Mouse (Mus musculus): ENCODE data around the gene Raver1. TPM values are rescaled to one million over a fixed set of nuclear protein-coding genes. Genes with fewer than 3 reads are reported as not detected.
A peak's percentile ranks its signal among the peaks of the same experiment; 100 is the strongest.

The Raver1 gene
- polyA plus RNA-seq, 1 experiment from 2014 or later: 47.3 TPM

DNA sequence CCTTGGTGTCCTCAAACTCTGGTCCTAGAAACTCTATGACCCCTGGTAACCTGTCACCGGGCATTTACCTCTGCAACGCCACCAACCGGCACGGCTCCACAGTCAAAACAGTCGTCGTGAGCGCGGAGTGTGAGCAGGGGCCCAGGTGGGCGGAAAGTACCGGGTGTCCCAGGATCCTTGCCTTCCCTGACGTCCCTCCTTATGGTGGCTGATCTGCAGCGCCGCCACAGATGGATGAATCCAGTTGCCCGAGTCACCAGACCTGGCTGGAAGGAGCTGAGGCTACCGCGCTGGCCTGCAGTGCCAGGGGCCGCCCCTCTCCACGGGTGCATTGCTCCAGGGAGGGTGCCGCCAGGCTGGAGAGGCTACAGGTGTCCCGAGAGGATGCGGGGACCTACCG, 55.1 kb downstream of the Raver1 start:
- Histone ChIP-seq H3K36me3 (no peaks in the 10 kb centered on the region), H3K27me3 (replicated peaks) (peaks cover 93% of the 10 kb centered on the region), H3K27ac (replicated peaks) (no peak overlapping the region), H3K4me1 (peaks cover 55% of the 10 kb centered on the region), H3K9me3 (no peaks in the 10 kb centered on the region), H3K4me3 (peak overlapping the region; percentile 43), H3K4me2 (peak overlapping the region; percentile 70), H3K9ac (peak overlapping the region; percentile 69; the same call in 1 of the 2 replicates)
- no peak for ATAC-seq (ENCODE audit: extremely low read depth, insufficient number of reproducible peaks, low FRiP score, low TSS enrichment)
- 5% methylated on average over 22 of the region's 22 CpGs for WGBS

DNA sequence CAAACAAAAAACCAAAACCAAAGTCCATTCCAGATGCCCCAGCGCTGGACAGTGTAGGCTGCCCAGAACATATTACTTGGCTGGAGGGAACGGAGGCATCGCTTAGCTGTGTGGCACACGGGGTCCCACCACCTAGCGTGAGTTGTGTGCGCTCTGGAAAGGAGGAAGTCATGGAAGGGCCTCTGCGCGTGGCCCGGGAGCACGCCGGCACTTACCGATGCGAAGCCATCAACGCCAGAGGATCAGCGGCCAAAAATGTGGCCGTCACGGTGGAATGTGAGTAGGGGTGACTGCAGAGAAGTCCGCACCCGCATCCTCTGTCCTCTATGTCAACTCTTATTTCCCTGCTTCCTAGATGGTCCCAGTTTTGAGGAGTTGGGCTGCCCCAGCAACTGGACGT, 55.6 kb downstream of the Raver1 start:
- Histone ChIP-seq H3K4me2 (peak overlapping the region; percentile 70), H3K4me3 (peak overlapping the region; percentile 43; the same call in 1 of the 2 replicates)

DNA sequence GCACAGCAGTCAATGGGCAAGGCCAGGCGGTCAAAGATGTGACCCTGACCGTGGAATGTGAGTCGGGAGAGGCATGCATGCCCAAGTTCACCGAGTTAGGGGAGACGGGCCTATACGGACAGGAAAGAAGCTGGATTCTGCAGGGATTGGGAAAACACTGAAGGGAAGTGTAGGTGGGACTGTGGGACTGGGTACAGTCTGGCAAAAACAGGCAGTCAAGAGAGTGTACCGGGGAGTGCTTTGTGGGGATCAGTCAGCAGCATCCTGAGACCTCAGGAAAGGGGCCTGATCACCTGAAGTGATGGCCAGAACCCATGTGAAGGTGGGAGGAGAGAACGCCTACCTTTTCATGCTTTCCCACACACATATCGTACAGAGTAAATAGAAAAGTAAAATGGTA, 56.2 kb downstream of the Raver1 start:
- no peak overlapping the region; the same call in 1 of the 2 replicates for H3K4me3 ChIP-seq

More for the DNA sequence above, 55.6 kb downstream of the Raver1 start:
- H3K9me3 ChIP-seq: no peaks in the 10 kb centered on the region
- no peak overlapping the region for H3K27ac ChIP-seq (replicated peaks)
- peak overlapping the region; percentile 37; the same call in 1 of the 2 replicates for H3K9ac ChIP-seq
- 7% methylated on average over 20 of the region's 20 CpGs for WGBS
- ATAC-seq (ENCODE audit: extremely low read depth, insufficient number of reproducible peaks, low FRiP score, low TSS enrichment): no peak
- H3K27me3 ChIP-seq (replicated peaks): peaks cover 98% of the 10 kb centered on the region
- H3K36me3 ChIP-seq: no peaks in the 10 kb centered on the region
- peaks cover 57% of the 10 kb centered on the region for H3K4me1 ChIP-seq

DNA sequence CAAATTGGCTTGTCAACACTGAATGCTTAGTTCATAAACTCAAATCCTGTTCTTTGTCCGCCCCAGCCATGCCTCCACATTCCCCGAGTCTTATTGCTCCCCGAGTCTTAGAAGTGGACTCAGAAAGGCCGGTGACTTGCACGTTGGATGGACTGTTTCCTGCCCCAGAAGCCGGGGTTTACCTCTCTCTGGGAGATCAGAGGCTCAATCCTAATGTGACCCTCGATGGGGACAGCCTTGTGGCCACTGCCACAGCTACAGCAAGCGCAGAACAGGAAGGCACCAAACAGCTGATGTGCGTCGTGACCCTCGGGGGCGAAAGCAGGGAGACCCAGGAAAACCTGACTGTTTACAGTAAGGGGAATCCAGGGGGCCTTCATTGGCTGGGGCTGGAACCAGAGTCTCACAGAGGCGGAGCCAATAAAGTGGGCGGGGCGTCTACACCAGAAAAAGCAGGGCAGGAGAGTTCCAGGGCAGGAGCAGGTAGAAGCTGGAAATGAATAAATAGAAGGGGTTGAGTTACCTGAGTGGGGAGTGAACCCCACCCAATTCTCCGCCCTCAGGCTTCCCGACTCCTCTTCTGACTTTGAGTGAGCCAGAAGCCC, 57.2 kb downstream of the Raver1 start:
- H3K9ac ChIP-seq: no peak overlapping the region
- 4% methylated on average over 17 of the region's 17 CpGs for WGBS
- no peaks in the 10 kb centered on the region for H3K36me3 ChIP-seq
- H3K4me1 ChIP-seq: peaks cover 73% of the 10 kb centered on the region
- H3K27me3 ChIP-seq (replicated peaks): peaks cover 93% of the 10 kb centered on the region
- H3K4me2 ChIP-seq: no peak overlapping the region
- ATAC-seq (ENCODE audit: extremely low read depth, insufficient number of reproducible peaks, low FRiP score, low TSS enrichment): no peak
- H3K9me3 ChIP-seq: no peaks in the 10 kb centered on the region
- H3K4me3 ChIP-seq: peak overlapping the region; percentile 4; the same call in 1 of the 2 replicates
- H3K27ac ChIP-seq (replicated peaks): no peak overlapping the region

More for the DNA sequence above, 56.2 kb downstream of the Raver1 start:
- Histone ChIP-seq H3K27ac (replicated peaks) (no peak overlapping the region), H3K36me3 (no peaks in the 10 kb centered on the region), H3K9ac (no peak overlapping the region), H3K27me3 (replicated peaks) (peaks cover 94% of the 10 kb centered on the region), H3K9me3 (no peaks in the 10 kb centered on the region), H3K4me2 (no peak overlapping the region), H3K4me1 (peaks cover 63% of the 10 kb centered on the region)
- WGBS: 25% methylated on average over 9 of the region's 9 CpGs
- ATAC-seq (ENCODE audit: extremely low read depth, insufficient number of reproducible peaks, low FRiP score, low TSS enrichment): no peak

DNA sequence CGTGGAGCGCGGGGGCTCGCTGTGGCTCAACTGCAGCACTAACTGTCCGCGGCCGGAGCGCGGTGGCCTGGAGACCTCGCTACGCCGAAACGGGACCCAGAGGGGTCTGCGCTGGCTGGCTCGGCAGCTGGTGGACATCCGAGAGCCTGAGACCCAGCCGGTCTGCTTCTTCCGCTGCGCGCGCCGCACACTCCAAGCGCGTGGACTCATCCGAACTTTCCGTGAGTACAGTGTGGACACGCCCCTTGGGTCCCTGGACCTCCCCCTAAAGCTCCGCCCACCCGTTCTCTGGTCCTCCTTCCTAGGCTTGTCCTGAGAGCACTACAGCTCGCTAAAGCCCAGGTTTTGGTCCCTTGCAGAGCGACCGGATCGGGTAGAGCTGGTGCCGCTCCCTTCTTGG, 58.7 kb downstream of the Raver1 start:
- Histone ChIP-seq H3K4me1 (peaks cover 82% of the 10 kb centered on the region), H3K9ac (peak overlapping the region; percentile 78), H3K4me3 (peak overlapping the region; percentile 60), H3K27ac (replicated peaks) (no peak overlapping the region), H3K9me3 (no peaks in the 10 kb centered on the region), H3K4me2 (peak overlapping the region; percentile 98), H3K36me3 (no peaks in the 10 kb centered on the region), H3K27me3 (replicated peaks) (peaks cover 88% of the 10 kb centered on the region)
- ATAC-seq (ENCODE audit: extremely low read depth, insufficient number of reproducible peaks, low FRiP score, low TSS enrichment): peak; percentile 57; the same call in 1 of the 2 replicates
- 2% methylated on average over 34 of the region's 34 CpGs for WGBS

DNA sequence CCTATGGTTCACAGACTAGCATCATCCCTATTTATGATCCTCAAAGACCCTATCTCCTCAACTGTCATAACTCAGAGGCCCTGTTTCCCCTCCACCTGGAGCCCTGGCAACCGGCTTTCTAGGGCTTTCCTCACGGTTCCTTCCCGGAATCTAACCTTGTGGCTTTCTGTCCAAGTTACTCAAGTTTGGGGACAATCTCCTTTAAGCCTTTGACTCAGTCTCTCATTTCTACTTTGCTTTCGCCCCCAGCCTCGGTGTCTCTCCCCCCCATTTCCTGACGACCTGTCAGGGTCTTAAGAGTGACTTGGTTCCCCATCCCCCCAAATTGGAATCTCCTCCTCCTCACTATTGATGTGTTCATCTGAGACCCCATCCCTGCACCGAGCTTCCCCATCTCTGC, 59.3 kb downstream of the Raver1 start:
- Histone ChIP-seq H3K4me2 (peak overlapping the region; percentile 98), H3K27me3 (replicated peaks) (peaks cover 88% of the 10 kb centered on the region), H3K9ac (peak overlapping the region; percentile 78), H3K36me3 (no peaks in the 10 kb centered on the region), H3K27ac (replicated peaks) (no peak overlapping the region), H3K4me1 (peaks cover 76% of the 10 kb centered on the region), H3K4me3 (peak overlapping the region; percentile 60), H3K9me3 (no peaks in the 10 kb centered on the region)
- WGBS: 2% methylated on average over 7 of the region's 7 CpGs
- no peak for ATAC-seq (ENCODE audit: extremely low read depth, insufficient number of reproducible peaks, low FRiP score, low TSS enrichment)

DNA sequence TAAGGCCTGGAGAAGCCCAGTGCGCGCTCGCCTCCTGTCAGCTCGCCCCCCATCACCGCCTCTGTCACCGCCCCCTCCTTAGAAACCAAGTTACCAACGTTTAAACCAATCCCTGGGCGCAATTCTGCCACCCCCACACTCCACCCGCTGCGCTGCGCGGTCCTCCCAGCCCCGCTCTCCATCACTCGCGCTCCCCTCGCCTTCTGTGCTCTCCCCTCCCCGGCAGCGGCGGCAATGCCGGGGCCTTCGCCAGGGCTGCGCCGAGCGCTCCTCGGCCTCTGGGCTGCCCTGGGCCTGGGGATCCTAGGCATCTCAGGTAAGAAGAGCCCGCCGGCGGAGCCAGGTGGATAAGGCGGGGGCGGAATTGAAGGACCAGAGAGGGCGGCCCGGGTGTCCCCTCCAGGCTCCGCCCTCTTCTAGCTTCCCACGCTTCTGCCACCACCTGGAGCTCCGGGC, 59.9 kb downstream of the Raver1 start, which contains the start of gene Icam5:
Icam5 (plus strand) TSS at position 178 of the 456 bp plus-strand sequence.
- Histone ChIP-seq H3K9ac (peak within 1 kb of the TSS; percentile 78), H3K36me3 (no peaks in the 10 kb centered on the region), H3K4me1 (peaks cover 70% of the 10 kb centered on the region), H3K4me3 (peak within 1 kb of the TSS; percentile 60), H3K27me3 (replicated peaks) (peaks cover 88% of the 10 kb centered on the region), H3K9me3 (no peaks in the 10 kb centered on the region), H3K4me2 (peak within 1 kb of the TSS; percentile 98), H3K27ac (replicated peaks) (0 out of 2 replicates have a peak within 1 kb of the TSS, but pooled peaks have one; percentile 13)
- 1% methylated on average over 35 of the region's 35 CpGs for WGBS
- no peak for ATAC-seq (ENCODE audit: extremely low read depth, insufficient number of reproducible peaks, low FRiP score, low TSS enrichment)

DNA sequence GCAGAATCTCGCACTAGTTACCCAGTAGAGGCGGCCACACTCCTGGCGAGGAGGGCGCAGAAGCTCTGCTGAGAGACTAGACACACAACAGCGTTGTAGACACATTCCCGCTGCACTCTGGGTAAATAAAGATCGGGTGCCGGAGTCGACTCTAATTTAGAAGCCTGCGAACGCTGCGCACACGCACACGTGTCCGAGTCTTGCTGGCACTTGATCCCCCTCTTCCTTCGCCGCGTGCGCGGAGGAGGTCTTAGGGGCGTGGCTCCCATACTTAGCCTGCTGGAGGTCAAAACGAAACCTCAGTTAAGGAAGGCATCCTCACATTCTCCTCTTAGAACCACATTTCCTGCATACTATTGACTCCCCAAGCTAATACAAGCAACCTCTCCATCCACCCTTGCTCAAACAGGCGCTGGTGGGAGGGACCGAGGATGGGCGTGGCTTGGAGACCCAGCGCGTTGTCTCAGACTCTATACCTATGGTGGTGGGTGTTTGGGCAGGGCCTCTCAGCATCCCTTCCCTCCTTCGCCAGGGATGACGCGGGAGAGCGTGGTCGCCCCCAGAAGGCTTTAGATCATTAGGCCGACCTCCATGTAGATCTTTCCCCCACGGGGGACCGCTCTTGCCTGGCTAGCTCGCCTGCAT, 60.4 kb downstream of the Raver1 start:
- H3K4me1 ChIP-seq: peaks cover 65% of the 10 kb centered on the region
- H3K4me3 ChIP-seq: peak overlapping the region; percentile 60
- peak overlapping the region; percentile 98 for H3K4me2 ChIP-seq
- no peaks in the 10 kb centered on the region for H3K36me3 ChIP-seq
- peaks cover 88% of the 10 kb centered on the region for H3K27me3 ChIP-seq (replicated peaks)
- peak overlapping the region; percentile 71 for H3K9ac ChIP-seq
- WGBS: under 1% methylated on average over 36 of the region's 36 CpGs
- no peak for ATAC-seq (ENCODE audit: extremely low read depth, insufficient number of reproducible peaks, low FRiP score, low TSS enrichment)
- no peaks in the 10 kb centered on the region for H3K9me3 ChIP-seq
- H3K27ac ChIP-seq (replicated peaks): 0 out of 2 replicates have a peak overlapping the region, but pooled peaks have one; percentile 13

DNA sequence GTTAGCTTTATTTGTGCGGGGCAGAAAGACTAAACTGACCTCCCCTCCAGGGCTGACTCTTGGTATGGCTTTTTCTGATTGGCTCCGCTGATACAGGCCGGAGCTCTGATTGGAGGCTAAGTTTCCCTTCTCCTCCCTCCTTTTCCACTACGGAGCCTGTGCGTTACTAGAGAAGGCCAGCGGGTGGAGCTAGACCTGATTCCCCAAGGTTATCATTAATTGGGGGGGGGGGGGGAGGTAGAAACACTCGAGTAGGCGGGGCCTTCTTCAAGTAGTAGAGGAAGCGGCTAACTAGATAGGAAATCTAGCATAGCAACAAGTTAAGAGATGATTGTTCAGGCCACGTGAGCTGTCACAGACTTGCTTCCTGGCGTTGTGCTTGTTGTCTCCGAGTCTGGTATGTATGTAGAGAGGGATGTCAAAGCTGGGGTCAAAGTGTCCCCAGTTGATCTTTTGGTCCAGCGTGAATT, 61.0 kb downstream of the Raver1 start:
- peak; percentile 33; the same call in 1 of the 2 replicates for ATAC-seq (ENCODE audit: extremely low read depth, insufficient number of reproducible peaks, low FRiP score, low TSS enrichment)

DNA sequence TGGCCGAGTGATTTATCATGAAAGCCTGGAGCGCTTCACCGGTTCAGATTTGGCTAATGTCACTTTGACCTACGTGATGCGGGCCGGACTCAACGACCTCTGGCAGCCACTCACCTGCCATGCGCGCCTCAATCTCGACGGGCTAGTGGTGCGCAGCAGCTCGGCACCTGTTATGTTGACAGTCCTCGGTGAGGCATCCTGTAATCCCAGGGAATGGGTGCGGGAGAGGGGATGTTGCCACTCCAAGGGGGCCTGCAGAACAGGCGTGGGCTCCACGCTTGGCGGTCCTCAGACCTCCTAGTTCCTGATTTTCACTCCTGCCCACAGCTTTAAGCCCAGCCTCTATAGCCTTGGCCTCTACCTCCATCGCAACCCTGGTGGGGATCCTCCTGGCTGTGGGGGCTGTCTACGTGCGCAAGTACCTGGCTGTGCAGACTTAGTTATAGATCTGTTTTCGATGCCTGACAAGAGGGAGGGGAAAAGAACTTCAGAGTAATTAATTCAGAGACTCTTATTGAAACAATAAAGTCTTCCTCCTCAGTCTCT, 61.7 kb downstream of the Raver1 start:
- no peak for ATAC-seq (ENCODE audit: extremely low read depth, insufficient number of reproducible peaks, low FRiP score, low TSS enrichment)
- H3K36me3 ChIP-seq: no peaks in the 10 kb centered on the region
- WGBS: 17% methylated on average over 22 of the region's 22 CpGs
- H3K4me2 ChIP-seq: peak overlapping the region; percentile 98
- peaks cover 57% of the 10 kb centered on the region for H3K4me1 ChIP-seq
- peak overlapping the region; percentile 33; the same call in 1 of the 2 replicates for H3K27ac ChIP-seq (replicated peaks)
- H3K27me3 ChIP-seq (replicated peaks): peaks cover 86% of the 10 kb centered on the region
- H3K9me3 ChIP-seq: no peaks in the 10 kb centered on the region
- peak overlapping the region; percentile 60 for H3K4me3 ChIP-seq
- peak overlapping the region; percentile 69 for H3K9ac ChIP-seq

More for the DNA sequence above, 61.0 kb downstream of the Raver1 start:
- Histone ChIP-seq H3K27ac (replicated peaks) (0 out of 2 replicates have a peak overlapping the region, but pooled peaks have one; percentile 13), H3K4me2 (peak overlapping the region; percentile 98), H3K27me3 (replicated peaks) (peaks cover 88% of the 10 kb centered on the region), H3K4me3 (peak overlapping the region; percentile 60), H3K9ac (peak overlapping the region; percentile 71), H3K36me3 (no peaks in the 10 kb centered on the region), H3K9me3 (no peaks in the 10 kb centered on the region), H3K4me1 (peaks cover 60% of the 10 kb centered on the region)
- WGBS: 0% methylated on average over 13 of the region's 13 CpGs

Measured in heart, embryonic 13.5 days (tissue).